Mouse (Mus musculus) heart, embryonic 15.5 days (tissue): ENCODE results near the gene Ackr4. TPM values are rescaled to one million over a fixed set of nuclear protein-coding genes. Genes with fewer than 3 reads are reported as not detected.

Source experiments
- ATAC-seq: fragments of 200-750 bp; cut with Nextera tagmentation; replicated peaks from 2 replicates; pipeline ENCODE4 v1.8.0; 2017; ENCODE audit warnings: low read depth, moderate TSS enrichment; ENCODE audit not compliant: insufficient number of reproducible peaks, insufficient read depth, low FRiP score
- H3K27ac ChIP-seq: fragments of 300-500 bp; sonication (generic); 2 replicates; pipeline ENCODE4 v1.5.1; 2015; ENCODE audit warnings: mild to moderate bottlenecking, inconsistent platforms
- H3K27me3 ChIP-seq: fragments of 300-500 bp; sonication (generic); 2 replicates; pipeline ENCODE4 v1.6.1; 2015; ENCODE audit warnings: inconsistent platforms
- H3K36me3 ChIP-seq: fragments of 300-500 bp; sonication (generic); 2 replicates; pipeline ENCODE4 v1.6.1; 2015; ENCODE audit warnings: mild to moderate bottlenecking, inconsistent platforms
- H3K4me1 ChIP-seq: fragments of 300-500 bp; sonication (generic); replicated peaks from 2 replicates; pipeline ENCODE4 v1.6.1; 2015; ENCODE audit warnings: inconsistent platforms
- H3K4me2 ChIP-seq: fragments of 300-500 bp; sonication (generic); 2 replicates; pipeline ENCODE4 v1.6.1; 2015; ENCODE audit warnings: inconsistent platforms, mild to moderate bottlenecking, moderate library complexity
- H3K4me3 ChIP-seq: fragments of 300-500 bp; sonication (generic); 2 replicates; pipeline ENCODE4 v1.5.1; 2015; ENCODE audit warnings: mild to moderate bottlenecking, inconsistent platforms
- H3K9ac ChIP-seq: fragments of 300-500 bp; sonication (generic); 2 replicates; pipeline ENCODE4 v1.6.1; 2015; ENCODE audit warnings: mild to moderate bottlenecking, inconsistent platforms
- H3K9me3 ChIP-seq: fragments of 300-500 bp; sonication (generic); replicated peaks from 2 replicates; pipeline ENCODE4 v1.6.1; 2016; ENCODE audit warnings: inconsistent platforms
- WGBS: fragments of 180-500 bp; shearing (Covaris S2); methylation state at CpG from one replicate; pipeline ENCODE4 v1.1.7; 2015; ENCODE audit warnings: mixed read lengths; 5-methylcytosine and 5-hydroxymethylcytosine counted together
- polyA plus RNA-seq: library from polyadenylated mRNA; unstranded; fragments of >200 nt; fragmentation: Nextera tagmentation; extraction: Ambion mirVana; gene quantifications from 2 replicates; pipeline ENCODE4 v1.2.1, GENCODE M21; 2015

Ackr4 gene
- polyA plus RNA-seq, 1 experiment from 2014 or later, result 5.5 TPM

GRCm38 (mm10) chr9:104146683-104147082 lies 19.9 kb upstream of the Ackr4 start:
- peaks cover 18% of the 10 kb centered on the region for H3K36me3 ChIP-seq
- H3K4me1 ChIP-seq, result no peaks in the 10 kb centered on the region
- H3K9me3 ChIP-seq, result no peaks in the 10 kb centered on the region
- H3K4me3 ChIP-seq, result no peak overlapping the region
- H3K9ac ChIP-seq, result no peak overlapping the region
- no peak overlapping the region for H3K4me2 ChIP-seq
- H3K27ac ChIP-seq, result no peak overlapping the region
- ATAC-seq, result no peak
- H3K27me3 ChIP-seq, result no peaks in the 10 kb centered on the region
- WGBS, result 56% methylated on average over 7 of the region's 7 CpGs

GRCm38 (mm10) chr9:104144314-104144996 lies 17.7 kb upstream of the Ackr4 start:
- Histone ChIP-seq H3K27me3 (no peaks in the 10 kb centered on the region), H3K9me3 (no peaks in the 10 kb centered on the region), H3K9ac (no peak overlapping the region), H3K4me3 (no peak overlapping the region), H3K4me2 (no peak overlapping the region), H3K4me1 (no peaks in the 10 kb centered on the region), H3K27ac (no peak overlapping the region), H3K36me3 (no peaks in the 10 kb centered on the region)
- WGBS, result 78% methylated on average over 8 of the region's 8 CpGs
- ATAC-seq, result no peak; the same call in 1 of the 2 replicates

- Histone ChIP-seq H3K36me3 (no peaks in the 10 kb centered on the region), H3K27ac (no peak overlapping the region), H3K4me3 (no peak overlapping the region), H3K9me3 (no peaks in the 10 kb centered on the region), H3K27me3 (no peaks in the 10 kb centered on the region), H3K4me1 (no peaks in the 10 kb centered on the region), H3K4me2 (no peak overlapping the region), H3K9ac (no peak overlapping the region)
- 75% methylated on average over 14 of the region's 14 CpGs for whole genome bisulfite sequencing
- peak; percentile 60; the same call in 1 of the 2 replicates for ATAC-seq
Observed at GRCm38 (mm10) chr9:104142805-104143204, 16.1 kb upstream of the Ackr4 start.

GRCm38 (mm10) chr9:104140351-104140750 lies 13.6 kb upstream of the Ackr4 start:
- no peaks in the 10 kb centered on the region for H3K27me3 ChIP-seq
- ATAC-seq, result no peak
- H3K4me3 ChIP-seq, result no peak overlapping the region
- no peak overlapping the region for H3K4me2 ChIP-seq
- no peak overlapping the region for H3K27ac ChIP-seq
- H3K9ac ChIP-seq, result no peak overlapping the region
- no peaks in the 10 kb centered on the region for H3K4me1 ChIP-seq
- no peaks in the 10 kb centered on the region for H3K9me3 ChIP-seq
- WGBS, result 73% methylated on average over 6 of the region's 6 CpGs
- H3K36me3 ChIP-seq, result no peaks in the 10 kb centered on the region

- Histone ChIP-seq H3K27ac (peak overlapping the region; percentile 47; the same call in 1 of the 2 replicates), H3K27me3 (no peaks in the 10 kb centered on the region), H3K9ac (no peak overlapping the region), H3K4me2 (no peak overlapping the region), H3K4me3 (no peak overlapping the region), H3K36me3 (no peaks in the 10 kb centered on the region), H3K4me1 (peaks cover 8% of the 10 kb centered on the region), H3K9me3 (no peaks in the 10 kb centered on the region)
- 66% methylated on average over 9 of the region's 9 CpGs for WGBS
- peak; percentile 76 for ATAC-seq
Observed at GRCm38 (mm10) chr9:104130141-104130755, 3.5 kb upstream of the Ackr4 start.

GRCm38 (mm10) chr9:104128110-104128509 lies 1.4 kb upstream of the Ackr4 start:
- ATAC-seq, result no peak
- Histone ChIP-seq H3K4me2 (no peak overlapping the region), H3K4me1 (peaks cover 8% of the 10 kb centered on the region), H3K9ac (no peak overlapping the region), H3K4me3 (no peak overlapping the region), H3K27ac (no peak overlapping the region), H3K9me3 (no peaks in the 10 kb centered on the region), H3K36me3 (no peaks in the 10 kb centered on the region), H3K27me3 (no peaks in the 10 kb centered on the region)
- WGBS, result 81% methylated on average over 2 of the region's 2 CpGs

GRCm38 (mm10) chr9:104123622-104124021 lies 3.1 kb downstream of the Ackr4 start:
- no peaks in the 10 kb centered on the region for H3K36me3 ChIP-seq
- H3K27ac ChIP-seq, result no peak overlapping the region
- no peak overlapping the region for H3K4me2 ChIP-seq
- H3K27me3 ChIP-seq, result no peaks in the 10 kb centered on the region
- H3K9me3 ChIP-seq, result no peaks in the 10 kb centered on the region
- 0 out of 2 replicates have a peak, but pooled peaks cover 2% of the 10 kb centered on the region for H3K4me1 ChIP-seq
- no peak overlapping the region for H3K4me3 ChIP-seq
- 40% methylated on average over 5 of the region's 5 CpGs for WGBS
- ATAC-seq, result no peak
- no peak overlapping the region for H3K9ac ChIP-seq

- 66% methylated on average over 5 of the region's 5 CpGs for WGBS
Observed at GRCm38 (mm10) chr9:104123101-104123500, 3.6 kb downstream of the Ackr4 start.

GRCm38 (mm10) chr9:104109151-104109550 lies 17.6 kb downstream of the Ackr4 start:
- WGBS, result 89% methylated on average over 5 of the region's 5 CpGs

More at GRCm38 (mm10) chr9:104123101-104123500, 3.6 kb downstream of the Ackr4 start:
- 0 out of 2 replicates have a peak, but pooled peaks cover 2% of the 10 kb centered on the region for H3K4me1 ChIP-seq
- H3K27ac ChIP-seq, result no peak overlapping the region
- no peak overlapping the region for H3K4me3 ChIP-seq
- H3K36me3 ChIP-seq, result no peaks in the 10 kb centered on the region
- no peak for ATAC-seq
- H3K9ac ChIP-seq, result no peak overlapping the region
- no peaks in the 10 kb centered on the region for H3K27me3 ChIP-seq
- no peaks in the 10 kb centered on the region for H3K9me3 ChIP-seq
- H3K4me2 ChIP-seq, result no peak overlapping the region

GRCm38 (mm10) chr9:104108571-104109143 lies 18.1 kb downstream of the Ackr4 start:
- Histone ChIP-seq H3K4me2 (no peak overlapping the region), H3K9me3 (0 out of 2 replicates have a peak, but pooled peaks cover 7% of the 10 kb centered on the region), H3K4me1 (peaks cover 8% of the 10 kb centered on the region; the same call in 1 of the 2 replicates), H3K36me3 (no peaks in the 10 kb centered on the region), H3K4me3 (no peak overlapping the region), H3K27ac (peak overlapping the region; percentile 61), H3K9ac (no peak overlapping the region), H3K27me3 (no peaks in the 10 kb centered on the region)
- no peak; the same call in 1 of the 2 replicates for ATAC-seq
- 48% methylated on average over 2 of the region's 2 CpGs for WGBS

More at GRCm38 (mm10) chr9:104109151-104109550, 17.6 kb downstream of the Ackr4 start:
- H3K36me3 ChIP-seq, result no peaks in the 10 kb centered on the region
- no peak overlapping the region for H3K9ac ChIP-seq
- ATAC-seq, result no peak
- H3K4me2 ChIP-seq, result no peak overlapping the region
- no peaks in the 10 kb centered on the region for H3K27me3 ChIP-seq
- peaks cover 8% of the 10 kb centered on the region; the same call in 1 of the 2 replicates for H3K4me1 ChIP-seq
- H3K4me3 ChIP-seq, result no peak overlapping the region
- H3K27ac ChIP-seq, result 0 out of 2 replicates have a peak overlapping the region, but pooled peaks have one; percentile 17
- 0 out of 2 replicates have a peak, but pooled peaks cover 7% of the 10 kb centered on the region for H3K9me3 ChIP-seq

- no peak; the same call in 1 of the 2 replicates for ATAC-seq
- Histone ChIP-seq H3K9ac (no peak overlapping the region), H3K9me3 (0 out of 2 replicates have a peak, but pooled peaks cover 7% of the 10 kb centered on the region), H3K36me3 (no peaks in the 10 kb centered on the region), H3K4me3 (no peak overlapping the region), H3K27ac (peak overlapping the region; percentile 61), H3K4me2 (no peak overlapping the region), H3K27me3 (no peaks in the 10 kb centered on the region), H3K4me1 (peaks cover 8% of the 10 kb centered on the region)
- WGBS, result 22% methylated on average over 6 of the region's 6 CpGs
Observed at GRCm38 (mm10) chr9:104107482-104107881, 19.3 kb downstream of the Ackr4 start.
